Mouse (Mus musculus): ENCODE results near the gene Kcnq1.

- TF ChIP-seq POLR2A (IDR thresholded peaks at IDR 0.05; ENCODE audit: low read depth, low read length) (no peak), USF2 (conservative IDR thresholded peaks at IDR 0.05; ENCODE audit: low read depth, low read length) (no peak), HCFC1 (IDR thresholded peaks at IDR 0.05; ENCODE audit: low read depth, low read length) (no peak), MYC (IDR thresholded peaks at IDR 0.05; ENCODE audit: low read depth, low read length) (no peak), CTCF (conservative IDR thresholded peaks at IDR 0.05 in 1 of 2, IDR thresholded peaks at IDR 0.05 in 1 of 2; ENCODE audit: low read depth in 2 of 2, low read length in 2 of 2) (no peak)
These were observed 80.2 kb downstream of the Kcnq1 start for GRCm38 (mm10) chr7:143186378-143186777.
